Mouse (Mus musculus): ENCODE measurements at regions not wholly inside any gene's neighbourhood (a gene's known extent, or its start where the extent isn't known, plus 50 kb on each side); places are given as distances from the start of the nearest gene placed in this dataset.

DNA sequence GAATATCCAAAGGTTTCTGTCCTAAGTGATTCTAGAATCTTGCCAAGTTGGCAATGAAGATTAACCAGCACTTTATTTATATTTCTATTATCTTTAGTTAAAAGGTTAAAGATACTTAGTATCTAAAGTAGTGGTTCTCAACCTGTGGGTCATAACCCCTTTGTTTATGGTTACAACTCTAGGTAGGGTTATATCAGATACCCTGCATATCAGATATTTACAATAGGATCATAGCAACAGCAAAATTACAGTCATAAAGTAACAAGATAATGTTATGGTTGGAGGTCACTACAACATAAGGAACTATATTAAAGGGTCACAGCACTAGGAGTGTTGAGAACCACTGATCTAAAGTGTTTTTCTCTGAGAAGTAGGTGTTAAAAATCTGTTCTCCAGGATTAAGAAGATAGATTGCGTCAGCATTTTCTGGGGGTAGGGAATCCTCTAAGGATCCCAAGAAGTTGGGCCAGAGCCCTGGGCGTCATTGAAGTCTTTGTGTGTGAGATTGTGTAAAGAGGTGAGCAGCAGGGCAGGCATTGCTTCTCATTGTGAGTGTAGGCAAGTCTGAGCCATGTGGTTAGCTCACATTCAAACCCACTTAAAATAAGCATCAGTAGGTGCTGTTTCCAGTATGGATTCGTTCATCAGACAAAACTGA, 201.6 kb downstream of the Klf6 start:
- no peaks in the 10 kb centered on the region for H3K36me3 ChIP-seq
- no peak for DNase-seq (ENCODE audit: low spot score)

DNA sequence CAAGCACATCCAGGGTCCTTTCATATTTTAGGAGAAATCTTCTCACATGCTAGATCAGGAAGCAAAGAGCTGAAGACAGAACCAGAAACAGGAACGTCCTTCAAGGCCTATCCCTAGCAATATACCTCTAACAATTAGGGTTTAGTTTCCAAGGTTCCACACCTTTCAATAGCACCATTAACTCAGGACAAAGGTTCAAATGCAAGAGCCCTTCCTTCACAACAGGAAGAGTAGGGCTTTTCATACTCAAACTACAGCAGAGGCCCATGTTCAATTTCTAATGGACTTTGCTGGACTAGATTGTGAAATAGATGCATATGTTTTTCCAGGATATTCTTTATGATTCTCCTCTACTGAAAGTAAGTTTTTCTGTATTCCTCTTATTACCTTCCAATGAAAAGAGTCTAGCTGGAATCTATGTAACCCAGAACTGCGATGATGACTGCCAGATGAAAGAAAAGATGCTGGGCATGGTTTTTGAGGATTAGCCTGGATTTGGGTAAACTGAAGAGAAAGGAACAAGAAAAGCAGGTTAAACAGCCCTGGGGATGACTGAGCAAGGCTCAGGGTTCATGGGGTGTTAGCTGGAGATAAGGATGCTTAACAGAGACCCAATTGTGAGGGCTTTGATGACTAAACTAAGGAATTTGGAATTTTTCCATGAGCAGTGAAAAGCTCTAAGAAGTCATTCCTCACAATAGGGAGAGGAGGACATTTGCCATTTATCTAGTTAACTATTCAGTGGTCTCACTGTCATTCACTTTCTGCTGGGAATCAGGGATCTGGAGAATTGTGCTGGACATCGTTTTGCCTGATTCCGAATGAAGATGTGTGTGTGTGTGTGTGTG, 215.9 kb downstream of the Klf6 start:
- Histone ChIP-seq H3K4me3 (no peak overlapping the region), H3K27me3 (ENCODE audit: low read depth, poor library complexity, severe bottlenecking) (no peaks in the 10 kb centered on the region), H3K27ac (no peak overlapping the region), H3K9me3 (replicated peaks) (no peaks in the 10 kb centered on the region), H3K4me1 (no peaks in the 10 kb centered on the region), H3K36me3 (no peaks in the 10 kb centered on the region)
- WGBS, result 85% methylated on average over 4 of the region's 4 CpGs
- no peak for DNase-seq (ENCODE audit: low spot score)

More for the DNA sequence above, 201.6 kb downstream of the Klf6 start:
- H3K27me3 ChIP-seq (ENCODE audit: low read depth, poor library complexity, severe bottlenecking), result no peaks in the 10 kb centered on the region
- 87% methylated on average over 3 of the region's 3 CpGs for WGBS
- H3K9me3 ChIP-seq (replicated peaks), result no peaks in the 10 kb centered on the region
- no peak overlapping the region for H3K27ac ChIP-seq
- H3K4me3 ChIP-seq, result no peak overlapping the region
- peaks cover 15% of the 10 kb centered on the region for H3K4me1 ChIP-seq

DNA sequence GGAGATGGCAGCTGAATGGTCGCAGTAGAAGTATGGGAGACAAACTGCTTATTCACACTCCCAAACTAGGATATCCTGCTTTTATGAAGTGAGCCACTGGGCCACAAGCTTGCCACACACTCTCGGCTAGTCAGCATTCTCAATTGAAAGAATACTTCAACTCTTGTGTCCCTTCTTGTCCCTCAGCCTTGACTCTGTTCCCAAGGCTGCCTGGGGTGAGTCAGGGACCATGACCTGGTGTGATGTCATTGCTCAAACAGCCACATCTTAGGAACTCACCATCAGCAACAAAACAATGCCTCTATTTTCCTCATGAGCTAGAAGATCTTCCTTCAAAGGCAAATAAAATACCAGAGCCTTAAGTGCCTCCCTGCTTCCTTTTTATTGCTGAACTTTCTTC, 224.6 kb downstream of the Klf6 start:
- Histone ChIP-seq H3K4me1 (no peaks in the 10 kb centered on the region), H3K27me3 (ENCODE audit: low read depth, poor library complexity, severe bottlenecking) (no peaks in the 10 kb centered on the region), H3K27ac (no peak overlapping the region), H3K4me3 (no peak overlapping the region), H3K9me3 (replicated peaks) (no peaks in the 10 kb centered on the region), H3K36me3 (no peaks in the 10 kb centered on the region)
- 81% methylated on average over 2 of the region's 2 CpGs for WGBS
- DNase-seq (ENCODE audit: low spot score), result no peak

DNA sequence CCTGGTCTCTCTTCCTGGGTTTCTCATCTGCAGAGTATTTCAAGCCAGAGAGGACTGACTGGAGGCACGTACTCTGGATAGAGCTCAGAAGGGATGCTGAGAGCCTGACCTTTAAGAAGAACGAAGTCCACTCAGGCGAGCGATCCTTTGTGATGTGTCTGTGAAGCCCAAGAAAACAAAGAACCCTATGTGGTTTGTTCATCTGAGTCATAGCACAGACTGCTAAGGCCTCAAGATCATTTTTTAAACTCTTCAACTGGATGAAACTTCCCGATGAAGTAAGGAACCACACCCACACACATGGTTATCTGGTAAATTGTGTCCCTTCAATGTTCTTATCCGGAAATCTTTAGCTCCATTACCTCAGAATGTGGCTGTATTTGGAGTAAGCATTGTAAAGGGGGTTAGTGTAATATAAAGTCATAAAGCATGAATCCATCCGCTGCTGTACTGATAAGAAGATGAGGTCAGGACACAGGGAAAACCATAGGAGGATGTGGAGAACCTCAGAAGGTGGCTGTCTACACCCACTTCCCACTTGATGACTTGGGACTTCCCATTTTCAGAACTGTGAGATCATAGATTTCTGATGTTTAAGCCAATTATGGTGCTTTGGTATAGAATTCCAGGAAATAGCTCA, 247.9 kb downstream of the Klf6 start:
- Histone ChIP-seq H3K27me3 (ENCODE audit: low read depth, poor library complexity, severe bottlenecking) (no peaks in the 10 kb centered on the region), H3K4me1 (no peaks in the 10 kb centered on the region), H3K27ac (no peak overlapping the region), H3K4me3 (no peak overlapping the region), H3K36me3 (no peaks in the 10 kb centered on the region), H3K9me3 (replicated peaks) (no peaks in the 10 kb centered on the region)
- DNase-seq (ENCODE audit: low spot score), result no peak
- 93% methylated on average over 7 of the region's 7 CpGs for WGBS

DNA sequence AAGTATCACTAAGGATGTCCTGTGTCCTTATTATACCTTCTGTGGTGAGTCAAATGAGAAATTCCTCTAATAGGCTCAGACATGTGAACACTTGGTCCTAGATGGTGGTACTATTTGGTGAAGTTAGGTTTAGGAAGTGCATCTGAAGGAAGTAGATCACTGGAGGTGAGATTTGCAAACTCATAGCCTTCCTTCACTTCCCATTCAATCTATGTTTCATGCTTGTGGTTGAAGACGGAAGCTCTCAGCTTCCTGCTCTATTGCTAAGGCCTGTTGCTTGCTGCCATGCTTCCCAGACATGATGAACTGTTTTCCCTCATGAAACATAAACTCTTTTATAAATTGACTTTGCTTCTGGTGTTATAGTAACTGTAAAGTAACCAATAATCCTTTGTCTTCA, 258.4 kb downstream of the Klf6 start:
- Histone ChIP-seq H3K4me1 (no peaks in the 10 kb centered on the region), H3K4me3 (no peak overlapping the region), H3K27ac (no peak overlapping the region), H3K36me3 (no peaks in the 10 kb centered on the region), H3K27me3 (ENCODE audit: low read depth, poor library complexity, severe bottlenecking) (no peaks in the 10 kb centered on the region), H3K9me3 (replicated peaks) (no peaks in the 10 kb centered on the region)
- DNase-seq (ENCODE audit: low spot score), result no peak
- WGBS, result 94% methylated on average over 1 of the region's 1 CpGs

DNA sequence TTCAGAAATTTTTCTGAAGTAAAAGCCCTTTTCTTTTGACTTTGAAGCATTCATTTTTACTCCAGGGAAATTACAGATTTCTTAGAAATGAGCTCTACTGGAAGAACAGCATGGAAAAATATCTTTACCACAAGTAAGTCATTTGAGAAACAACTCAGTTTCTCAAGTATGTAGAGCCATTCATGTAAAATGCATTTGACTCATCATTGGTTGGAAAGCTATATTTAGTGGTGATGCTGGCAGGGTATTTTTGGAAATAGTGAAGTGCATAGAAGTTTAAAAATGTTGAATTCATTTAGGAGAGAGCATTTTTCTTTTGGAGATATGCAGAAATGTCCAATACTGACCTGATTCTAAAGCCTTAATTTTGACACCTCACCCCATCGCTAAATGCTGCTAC, 266.0 kb downstream of the Klf6 start:
- WGBS, result 95% methylated on average over 1 of the region's 1 CpGs

DNA sequence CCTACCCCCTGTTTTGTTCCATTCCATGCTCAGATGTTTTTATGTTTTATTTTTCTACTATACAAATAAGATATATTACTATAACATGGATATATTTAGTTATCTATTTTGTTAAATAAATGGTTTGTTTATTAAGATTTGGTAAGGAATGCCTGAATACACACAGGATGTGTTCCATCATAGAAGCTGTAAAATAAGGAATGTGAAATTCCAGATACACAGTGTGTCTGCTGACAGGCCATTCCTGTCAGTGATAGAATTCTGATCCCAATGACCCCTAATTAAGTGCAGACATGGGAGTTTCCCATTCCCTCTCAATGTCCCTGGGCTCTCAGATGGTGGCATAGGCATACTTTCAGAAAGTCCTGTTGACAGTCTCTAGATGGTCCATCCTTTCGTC, 267.6 kb downstream of the Klf6 start:
- 68% methylated on average over 1 of the region's 1 CpGs for WGBS
- DNase-seq (ENCODE audit: low spot score), result no peak
- no peaks in the 10 kb centered on the region for H3K4me1 ChIP-seq

More for the DNA sequence above, 266.0 kb downstream of the Klf6 start:
- no peaks in the 10 kb centered on the region for H3K9me3 ChIP-seq (replicated peaks)
- H3K27ac ChIP-seq, result no peak overlapping the region
- H3K4me1 ChIP-seq, result no peaks in the 10 kb centered on the region
- DNase-seq (ENCODE audit: low spot score), result no peak
- H3K36me3 ChIP-seq, result no peaks in the 10 kb centered on the region
- H3K4me3 ChIP-seq, result no peak overlapping the region
- H3K27me3 ChIP-seq (ENCODE audit: low read depth, poor library complexity, severe bottlenecking), result no peaks in the 10 kb centered on the region

DNA sequence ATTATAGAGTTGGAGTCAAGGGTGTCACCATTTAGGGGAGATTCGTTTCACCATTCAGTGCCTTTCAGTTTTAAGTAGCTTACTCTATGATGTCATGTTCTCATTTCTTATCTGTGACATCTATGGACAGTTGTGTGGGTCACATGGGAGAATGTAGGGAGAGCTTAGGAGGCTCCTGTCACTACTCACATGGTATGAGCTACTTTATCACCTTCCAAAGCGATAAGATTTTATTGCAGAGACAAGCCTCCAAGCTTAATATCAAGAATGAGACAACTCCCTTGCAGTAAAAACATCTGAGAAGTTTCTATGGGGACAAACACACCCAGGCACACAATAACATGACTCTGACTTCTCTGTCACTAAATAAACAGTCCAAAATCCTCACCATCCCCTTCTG, 270.1 kb downstream of the Klf6 start:
- DNase-seq (ENCODE audit: low spot score), result no peak

More for the DNA sequence above, 267.6 kb downstream of the Klf6 start:
- H3K27ac ChIP-seq, result no peak overlapping the region
- H3K9me3 ChIP-seq (replicated peaks), result no peaks in the 10 kb centered on the region
- H3K4me3 ChIP-seq, result no peak overlapping the region
- no peaks in the 10 kb centered on the region for H3K36me3 ChIP-seq
- no peaks in the 10 kb centered on the region for H3K27me3 ChIP-seq (ENCODE audit: low read depth, poor library complexity, severe bottlenecking)

DNA sequence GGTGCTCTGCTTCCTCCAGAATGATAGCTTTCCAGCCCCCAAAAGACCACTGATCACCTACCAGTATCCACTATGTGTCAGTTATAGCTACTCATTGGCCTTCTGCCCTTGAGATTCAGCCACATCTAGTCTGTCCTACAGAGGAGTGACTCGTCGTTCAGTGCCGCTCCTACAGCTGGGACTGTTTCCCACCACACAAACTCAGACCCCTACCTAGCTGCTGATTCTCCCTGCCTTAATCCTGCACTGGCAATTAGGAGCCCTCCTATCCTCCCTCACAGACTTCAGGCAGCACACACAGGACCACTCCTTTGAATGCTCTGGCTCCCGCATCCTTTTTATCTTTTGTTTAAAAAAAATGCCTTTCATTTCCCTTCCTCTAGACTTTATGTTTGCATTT, 275.9 kb downstream of the Klf6 start:
- H3K4me3 ChIP-seq, result no peak overlapping the region
- DNase-seq (ENCODE audit: low spot score), result no peak
- H3K27ac ChIP-seq, result no peak overlapping the region
- H3K4me1 ChIP-seq, result no peaks in the 10 kb centered on the region
- H3K36me3 ChIP-seq, result no peaks in the 10 kb centered on the region
- 23% methylated on average over 4 of the region's 4 CpGs for WGBS
- H3K9me3 ChIP-seq (replicated peaks), result no peaks in the 10 kb centered on the region
- no peaks in the 10 kb centered on the region for H3K27me3 ChIP-seq (ENCODE audit: low read depth, poor library complexity, severe bottlenecking)

More for the DNA sequence above, 270.1 kb downstream of the Klf6 start:
- Histone ChIP-seq H3K9me3 (replicated peaks) (no peaks in the 10 kb centered on the region), H3K27me3 (ENCODE audit: low read depth, poor library complexity, severe bottlenecking) (no peaks in the 10 kb centered on the region), H3K27ac (no peak overlapping the region), H3K4me1 (no peaks in the 10 kb centered on the region), H3K4me3 (no peak overlapping the region), H3K36me3 (no peaks in the 10 kb centered on the region)
- 77% methylated on average over 2 of the region's 2 CpGs for WGBS

DNA sequence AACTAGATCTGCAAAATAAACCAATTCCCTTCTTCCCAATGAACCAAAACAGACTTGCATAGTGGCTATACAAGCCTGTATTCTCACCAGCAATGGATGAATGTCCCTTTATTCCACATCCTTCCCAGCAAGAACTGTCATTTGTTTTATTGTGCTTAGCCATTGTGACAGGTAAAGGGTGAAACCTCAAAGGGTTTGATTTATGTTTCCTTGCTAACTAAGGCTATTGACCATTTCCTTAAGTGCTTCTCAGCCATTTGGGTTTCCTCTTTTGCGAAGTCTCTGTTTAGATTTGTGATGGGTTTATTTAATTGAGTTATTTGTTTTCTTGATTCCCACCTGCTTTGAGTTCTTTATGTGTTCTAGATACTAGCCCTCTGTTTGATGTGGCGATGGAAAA, 281.5 kb downstream of the Klf6 start:
- no peak overlapping the region for H3K4me3 ChIP-seq
- H3K27me3 ChIP-seq (ENCODE audit: low read depth, poor library complexity, severe bottlenecking), result no peaks in the 10 kb centered on the region
- H3K27ac ChIP-seq, result no peak overlapping the region
- H3K9me3 ChIP-seq (replicated peaks), result no peaks in the 10 kb centered on the region
- no peaks in the 10 kb centered on the region for H3K4me1 ChIP-seq
- no peak for DNase-seq (ENCODE audit: low spot score)
- 49% methylated on average over 2 of the region's 2 CpGs for WGBS
- no peaks in the 10 kb centered on the region for H3K36me3 ChIP-seq

DNA sequence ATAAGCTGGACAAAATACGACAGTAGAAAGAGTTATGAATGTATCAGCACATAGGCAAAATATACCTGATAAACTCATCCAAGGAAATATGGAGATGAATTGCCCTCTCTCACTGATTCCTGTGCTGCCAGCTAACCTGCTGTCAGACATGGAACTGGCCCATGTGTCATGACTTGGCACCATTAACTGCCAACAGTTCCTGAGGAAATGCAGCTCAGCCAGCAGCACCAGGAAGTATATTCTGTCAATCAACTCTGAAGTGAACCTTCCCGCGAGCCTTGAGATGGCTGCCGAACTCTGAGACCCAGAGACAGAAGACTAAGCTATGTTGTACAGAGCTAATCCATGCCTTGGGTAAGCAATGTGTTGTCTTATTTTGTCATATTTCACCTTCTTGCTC, 292.4 kb downstream of the Klf6 start:
- 0 out of 2 replicates have a peak, but pooled peaks cover 3% of the 10 kb centered on the region for H3K4me1 ChIP-seq
- H3K27me3 ChIP-seq (ENCODE audit: low read depth, poor library complexity, severe bottlenecking), result no peaks in the 10 kb centered on the region
- H3K36me3 ChIP-seq, result no peaks in the 10 kb centered on the region
- H3K27ac ChIP-seq, result no peak overlapping the region
- H3K9me3 ChIP-seq (replicated peaks), result no peaks in the 10 kb centered on the region
- no peak overlapping the region for H3K4me3 ChIP-seq
- DNase-seq (ENCODE audit: low spot score), result no peak
- WGBS, result 91% methylated on average over 4 of the region's 4 CpGs

DNA sequence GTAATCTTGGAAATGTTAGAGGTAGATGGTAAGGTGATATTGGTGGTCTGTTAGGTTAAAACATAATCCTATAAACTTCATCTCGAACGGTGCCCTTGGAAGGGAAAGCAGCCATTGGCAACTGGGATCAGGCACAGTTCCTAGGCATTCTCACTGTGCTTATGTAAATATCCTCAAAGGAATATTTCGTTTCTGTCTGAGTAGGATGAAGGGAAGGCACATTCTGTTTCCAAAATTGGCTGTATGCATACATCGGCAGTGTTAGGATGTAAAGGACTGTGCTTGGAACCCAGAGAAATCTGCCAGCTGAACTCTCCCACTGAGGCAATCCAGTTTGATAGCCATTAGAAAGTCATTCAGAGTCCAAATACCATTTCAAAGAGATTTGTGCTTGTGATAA, 294.9 kb downstream of the Klf6 start:
- no peaks in the 10 kb centered on the region for H3K27me3 ChIP-seq (ENCODE audit: low read depth, poor library complexity, severe bottlenecking)
- WGBS, result 89% methylated on average over 4 of the region's 4 CpGs

DNA sequence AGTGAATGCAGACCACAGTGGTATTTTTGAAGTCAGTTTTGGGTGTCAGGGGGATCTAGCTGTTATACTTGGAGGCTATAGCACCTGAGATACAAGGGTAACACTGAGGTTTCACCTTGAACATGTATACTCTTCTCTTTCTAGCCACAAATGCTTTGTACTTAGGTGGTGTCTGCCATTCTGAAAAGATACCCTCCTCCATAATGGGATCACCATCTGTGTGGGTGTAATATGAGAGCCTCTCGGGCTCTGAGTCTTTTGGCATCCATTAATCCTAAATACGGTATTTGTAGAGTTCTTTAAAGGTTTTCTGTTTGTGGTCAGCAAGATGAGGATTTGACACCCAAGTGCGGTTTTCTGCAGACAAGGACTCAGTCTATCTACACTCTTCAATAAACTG, 295.7 kb downstream of the Klf6 start:
- 61% methylated on average over 3 of the region's 3 CpGs for WGBS
- Histone ChIP-seq H3K9me3 (replicated peaks) (no peaks in the 10 kb centered on the region), H3K4me1 (0 out of 2 replicates have a peak, but pooled peaks cover 3% of the 10 kb centered on the region), H3K27me3 (ENCODE audit: low read depth, poor library complexity, severe bottlenecking) (no peaks in the 10 kb centered on the region), H3K27ac (no peak overlapping the region), H3K36me3 (no peaks in the 10 kb centered on the region), H3K4me3 (no peak overlapping the region)
- no peak for DNase-seq (ENCODE audit: low spot score)

More for the DNA sequence above, 294.9 kb downstream of the Klf6 start:
- DNase-seq (ENCODE audit: low spot score), result no peak
- Histone ChIP-seq H3K36me3 (no peaks in the 10 kb centered on the region), H3K4me3 (no peak overlapping the region), H3K4me1 (0 out of 2 replicates have a peak, but pooled peaks cover 3% of the 10 kb centered on the region), H3K9me3 (replicated peaks) (no peaks in the 10 kb centered on the region), H3K27ac (no peak overlapping the region)

Measured in limb, embryonic 10.5 days (tissue).